Mouse (Mus musculus): Measurements from ENCODE around the gene Babam2.

The Babam2 gene

GRCm38 (mm10) chr5:31882297-31882696 lies 184.8 kb downstream of the Babam2 start:
- DNase-seq (ENCODE audit: low spot score in 2 of 2): no peak

- DNase-seq (ENCODE audit: low spot score in 2 of 2): no peak
Observed at GRCm38 (mm10) chr5:31884962-31885361, 187.5 kb downstream of the Babam2 start.

- no peak for DNase-seq (ENCODE audit: low spot score in 2 of 2)
Observed at GRCm38 (mm10) chr5:31887590-31887989, 190.1 kb downstream of the Babam2 start.

GRCm38 (mm10) chr5:31888341-31888740 lies 190.9 kb downstream of the Babam2 start:
- DNase-seq (ENCODE audit: low spot score in 2 of 2): no peak

- DNase-seq (ENCODE audit: low spot score in 2 of 2): peak in 1 of 2 experiments; percentile 7
Observed at GRCm38 (mm10) chr5:31892631-31893030, 195.1 kb downstream of the Babam2 start.

GRCm38 (mm10) chr5:31899901-31900300 lies 202.4 kb downstream of the Babam2 start:
- no peak for DNase-seq (ENCODE audit: low spot score in 2 of 2)

GRCm38 (mm10) chr5:31902144-31902543 lies 204.7 kb downstream of the Babam2 start:
- DNase-seq (ENCODE audit: low spot score in 2 of 2): no peak

GRCm38 (mm10) chr5:31902891-31903290 lies 205.4 kb downstream of the Babam2 start:
- no peak for DNase-seq (ENCODE audit: low spot score in 2 of 2)

GRCm38 (mm10) chr5:31904968-31905683 lies 207.6 kb downstream of the Babam2 start:
- peak in 1 of 2 experiments; percentile 44 for DNase-seq (ENCODE audit: low spot score in 2 of 2)

GRCm38 (mm10) chr5:31905808-31906207 lies 208.3 kb downstream of the Babam2 start:
- no peak for DNase-seq (ENCODE audit: low spot score in 2 of 2)

- DNase-seq (ENCODE audit: low spot score in 2 of 2): peak in 1 of 2 experiments; percentile 53
Observed at GRCm38 (mm10) chr5:31906286-31906951, 208.9 kb downstream of the Babam2 start.

- peak in 1 of 2 experiments; percentile 27 for DNase-seq (ENCODE audit: low spot score in 2 of 2)
Observed at GRCm38 (mm10) chr5:31907959-31908358, 210.5 kb downstream of the Babam2 start.

GRCm38 (mm10) chr5:31908818-31909217 lies 211.3 kb downstream of the Babam2 start:
- DNase-seq (ENCODE audit: low spot score in 2 of 2): peak in 1 of 2 experiments; percentile 44

- DNase-seq (ENCODE audit: low spot score in 2 of 2): no peak
Observed at GRCm38 (mm10) chr5:31916241-31916640, 218.8 kb downstream of the Babam2 start.

- peak; percentile 21 to 64 for DNase-seq (ENCODE audit: low spot score in 2 of 2)
Observed at GRCm38 (mm10) chr5:31918566-31918965, 221.1 kb downstream of the Babam2 start.

- DNase-seq (ENCODE audit: low spot score in 2 of 2): peak in 1 of 2 experiments; percentile 29
Observed at GRCm38 (mm10) chr5:31920129-31920528, 222.6 kb downstream of the Babam2 start.

- DNase-seq (ENCODE audit: low spot score in 2 of 2): no peak
Observed at GRCm38 (mm10) chr5:31920890-31921289, 223.4 kb downstream of the Babam2 start.

- DNase-seq (ENCODE audit: low spot score in 2 of 2): no peak
Observed at GRCm38 (mm10) chr5:31924075-31924474, 226.6 kb downstream of the Babam2 start.

GRCm38 (mm10) chr5:31926551-31926950 lies 229.1 kb downstream of the Babam2 start:
- DNase-seq (ENCODE audit: low spot score in 2 of 2): peak; percentile 30 to 66

GRCm38 (mm10) chr5:31929007-31929406 lies 231.5 kb downstream of the Babam2 start:
- DNase-seq (ENCODE audit: low spot score in 2 of 2): no peak

GRCm38 (mm10) chr5:31931127-31931625 lies 233.7 kb downstream of the Babam2 start:
- no peak for DNase-seq (ENCODE audit: low spot score in 2 of 2)

GRCm38 (mm10) chr5:31931637-31932036 lies 234.2 kb downstream of the Babam2 start:
- DNase-seq (ENCODE audit: low spot score in 2 of 2): no peak

GRCm38 (mm10) chr5:31933296-31933695 lies 235.8 kb downstream of the Babam2 start:
- no peak for DNase-seq (ENCODE audit: low spot score in 2 of 2)

Measured in spleen, postnatal 4 days (tissue).